In the genomic region with DNA sequence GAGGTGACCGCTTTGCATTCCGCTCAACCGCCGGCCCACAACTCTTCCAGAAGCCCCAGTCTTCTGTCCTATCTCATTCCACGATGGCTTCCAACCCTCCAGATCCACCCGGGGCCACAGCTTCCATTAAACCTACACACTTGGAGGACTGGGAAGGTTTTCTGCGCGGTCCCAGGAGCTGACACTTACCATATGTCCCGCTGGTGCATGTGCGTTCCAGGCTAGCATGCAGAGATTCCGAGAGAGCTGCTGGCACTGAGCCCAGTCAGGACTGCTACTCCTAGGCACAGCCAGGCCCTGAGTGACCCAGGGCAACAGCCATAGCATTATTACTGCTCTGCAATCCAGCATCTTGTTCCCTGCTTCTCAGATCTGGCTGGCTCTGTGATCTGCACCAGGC, we compare ENCODE assay signal across 10 mouse cellular contexts. TPM values are rescaled to one million over a fixed set of nuclear protein-coding genes. Genes with fewer than 3 reads are reported as not detected.
DNase-seq lines count a peak whose midpoint lies in the region; ATAC-seq and TF ChIP-seq lines count a peak whose summit lies in the region.
"Had no signal": no experiment of that assay in that cellular context is flagged by ENCODE, and none has a peak within 500 bp of the region (broad histone marks: within the 10 kb centered on the region; RNA-seq: fewer than 3 reads in every experiment).

No protein-coding gene starts in this region.

- in situ Hi-C loops in ES-E14 (cut with MboI; ENCODE audit: low sequenced_read_pairs in 2 of 2, unreplicated experiment in 2 of 2): no loop called here

- H3K4me2 ChIP-seq in hindbrain, embryonic 14.5 days (replicated peaks): no peak overlapping the region
- H3K4me2 ChIP-seq in hindbrain, embryonic 11.5 days (replicated peaks; ENCODE audit: low read depth, low read length): no peak overlapping the region
- H3K4me2 ChIP-seq in neural tube, embryonic 15.5 days: no peak overlapping the region

- 72% methylated on average over 11 of the region's 11 CpGs for WGBS in hindbrain, embryonic 14.5 days
- WGBS in hindbrain, embryonic 11.5 days: 84% methylated on average over 11 of the region's 11 CpGs
- WGBS in neural tube, embryonic 15.5 days: 73% methylated on average over 11 of the region's 11 CpGs

- 0 out of 2 replicates have a peak, but pooled peaks cover 5% of the 10 kb centered on the region for H3K4me1 ChIP-seq in hindbrain, embryonic 14.5 days (replicated peaks; ENCODE audit: control insufficient read depth, insufficient read depth, low read length)
- H3K4me1 ChIP-seq in hindbrain, embryonic 11.5 days (replicated peaks; ENCODE audit: control insufficient read depth, insufficient read depth, low read length): 0 out of 2 replicates have a peak, but pooled peaks cover 3% of the 10 kb centered on the region
- H3K4me1 ChIP-seq in ES-E14 (ENCODE audit: control insufficient read depth in 2 of 2, insufficient read depth in 2 of 2, low read length in 2 of 2, poor library complexity in 1 of 2): peaks cover 0 to 5% of the 10 kb centered on the region in 2 experiments; a peak in 1 of 4 replicates
- peaks cover 7% of the 10 kb centered on the region for H3K4me1 ChIP-seq in neural tube, embryonic 15.5 days

- H3K27me3 ChIP-seq in hindbrain, embryonic 14.5 days (ENCODE audit: control insufficient read depth, insufficient read depth, low read length): no peaks in the 10 kb centered on the region
- H3K27me3 ChIP-seq in hindbrain, embryonic 11.5 days (ENCODE audit: control insufficient read depth, insufficient read depth, low read length): no peaks in the 10 kb centered on the region
- no peaks in the 10 kb centered on the region for H3K27me3 ChIP-seq in neural tube, embryonic 15.5 days (replicated peaks)

- ATAC-seq in hindbrain, embryonic 14.5 days (ENCODE audit: low FRiP score): no peak
- ATAC-seq in hindbrain, embryonic 11.5 days (ENCODE audit: low FRiP score): no peak
- ATAC-seq in neural tube, embryonic 15.5 days (ENCODE audit: low FRiP score): no peak

- no peaks in the 10 kb centered on the region for H3K9me3 ChIP-seq in hindbrain, embryonic 14.5 days (ENCODE audit: control insufficient read depth, low read length)
- H3K9me3 ChIP-seq in hindbrain, embryonic 11.5 days (ENCODE audit: control insufficient read depth, low read length): no peaks in the 10 kb centered on the region
- H3K9me3 ChIP-seq in ES-E14 (ENCODE audit: control insufficient read depth, insufficient read depth, low read depth, low read length): no peaks in the 10 kb centered on the region
- H3K9me3 ChIP-seq in neural tube, embryonic 15.5 days (replicated peaks): no peaks in the 10 kb centered on the region

- DNase-seq in hindbrain, embryonic 14.5 days (ENCODE audit: low spot score): no peak
- DNase-seq in hindbrain, embryonic 11.5 days (ENCODE audit: low spot score): no peak
- DNase-seq in ES-E14 (ENCODE audit: low read depth, low spot score) (no peak), liver (peak; percentile 36)
- DNase-seq in cerebellum, adult 8-10 months: peak; percentile 66
- no peak for DNase-seq in yolk sac, embryonic 10.5 days (ENCODE audit: low spot score)
- DNase-seq in layer of hippocampus, adult 11-12 months (ENCODE audit: low spot score): no peak

- no peak overlapping the region for H3K4me3 ChIP-seq in hindbrain, embryonic 14.5 days (replicated peaks; ENCODE audit: low read length)
- no peak overlapping the region for H3K4me3 ChIP-seq in hindbrain, embryonic 11.5 days (ENCODE audit: low read depth, low read length)
- H3K4me3 ChIP-seq in ES-E14 (ENCODE audit: insufficient read depth in 1 of 2, low read depth in 1 of 2, low read length in 2 of 2, poor library complexity in 1 of 2, severe bottlenecking in 1 of 2): peak overlapping the region; percentile 23 to 30; a peak in 2 of 4 replicates
- no peak overlapping the region for H3K4me3 ChIP-seq in neural tube, embryonic 15.5 days (replicated peaks)

- peaks cover 5% of the 10 kb centered on the region; the same call in 1 of the 2 replicates for H3K36me3 ChIP-seq in hindbrain, embryonic 14.5 days (replicated peaks; ENCODE audit: control insufficient read depth, insufficient read depth)
- no peaks in the 10 kb centered on the region for H3K36me3 ChIP-seq in hindbrain, embryonic 11.5 days (ENCODE audit: control insufficient read depth, insufficient read depth, low read length)
- H3K36me3 ChIP-seq in ES-E14 (ENCODE audit: control insufficient read depth, insufficient read depth, low read length, poor library complexity, severe bottlenecking): no peaks in the 10 kb centered on the region
- H3K36me3 ChIP-seq in neural tube, embryonic 15.5 days: peaks cover 7% of the 10 kb centered on the region; the same call in 1 of the 2 replicates

- H3K27ac ChIP-seq in hindbrain, embryonic 14.5 days: 0 out of 2 replicates have a peak overlapping the region, but pooled peaks have one; percentile 24
- no peak overlapping the region for H3K27ac ChIP-seq in hindbrain, embryonic 11.5 days (ENCODE audit: low read depth, low read length)
- no peak overlapping the region for H3K27ac ChIP-seq in ES-E14 (ENCODE audit: insufficient read depth, low read depth, low read length, poor library complexity, severe bottlenecking)
- no peak overlapping the region for H3K27ac ChIP-seq in neural tube, embryonic 15.5 days (replicated peaks)

- H3K9ac ChIP-seq in hindbrain, embryonic 14.5 days: no peak overlapping the region
- H3K9ac ChIP-seq in hindbrain, embryonic 11.5 days (ENCODE audit: low read depth, low read length): no peak overlapping the region
- H3K9ac ChIP-seq in ES-E14 (ENCODE audit: insufficient read depth, low read depth, low read length, poor library complexity, severe bottlenecking): peak overlapping the region; percentile 27
- no peak overlapping the region for H3K9ac ChIP-seq in neural tube, embryonic 15.5 days (replicated peaks)

TF ChIP-seq in ES-E14, 5 proteins besides CTCF, POLR2A, EP300 and RAD21:
- no peak for TF ChIP-seq ZNF384 (IDR thresholded peaks at IDR 0.05; ENCODE audit: low read depth, low read length)
- TF ChIP-seq CHD2 (IDR thresholded peaks at IDR 0.05; ENCODE audit: low read depth, low read length): no peak
- no peak for TF ChIP-seq HCFC1 (IDR thresholded peaks at IDR 0.05; ENCODE audit: borderline replicate concordance, insufficient read depth, low read length)
- no peak for TF ChIP-seq ZC3H11A (IDR thresholded peaks at IDR 0.05; ENCODE audit: borderline replicate concordance, low read depth, low read length)
- no peak for TF ChIP-seq MAFK (IDR thresholded peaks at IDR 0.05; ENCODE audit: insufficient read depth, low read depth, low read length)

RNA-seq across cellular contexts. Expression of gene Il23a, which starts 0.9 kb away (rescaled TPM):
- 0.25 and 0.28 TPM in 2 replicates for polyA plus RNA-seq in hindbrain, embryonic 14.5 days (2014; fragmentation: Nextera tagmentation; extraction: Ambion mirVana)
- 0.28 TPM in 1 of 2 replicates, not detected in the other for polyA plus RNA-seq in hindbrain, embryonic 11.5 days (2014; fragmentation: Nextera tagmentation; extraction: Ambion mirVana)
- 4.1 and 6.1 TPM in 2 replicates for total RNA-seq in ES-E14 (2012; rRNA removed)
- 0.32 and 0.37 TPM in 2 replicates for polyA plus RNA-seq in neural tube, embryonic 15.5 days (2015; fragmentation: Nextera tagmentation; extraction: Ambion mirVana)
- polyA plus RNA-seq: embryonic facial prominence, embryonic 11.5 days; neural tube, embryonic 11.5 days had no signal

RNA-seq across cellular contexts. Expression of gene Pan2, which starts 5.5 kb away (rescaled TPM):
- 17.7 and 19.2 TPM in 2 replicates for polyA plus RNA-seq in hindbrain, embryonic 14.5 days (2014; fragmentation: Nextera tagmentation; extraction: Ambion mirVana)
- polyA plus RNA-seq in hindbrain, embryonic 11.5 days (2014; fragmentation: Nextera tagmentation; extraction: Ambion mirVana): 30.5 and 31.2 TPM in 2 replicates
- 21.9 and 25.4 TPM in 2 replicates for total RNA-seq in ES-E14 (2012; rRNA removed)
- 17.4 and 20.7 TPM in 2 replicates for polyA plus RNA-seq in neural tube, embryonic 15.5 days (2015; fragmentation: Nextera tagmentation; extraction: Ambion mirVana)

RNA-seq across cellular contexts. Expression of gene Cnpy2, which starts 24.6 kb away (rescaled TPM):
- polyA plus RNA-seq in hindbrain, embryonic 14.5 days (2014; fragmentation: Nextera tagmentation; extraction: Ambion mirVana): 187 and 215 TPM in 2 replicates
- polyA plus RNA-seq in hindbrain, embryonic 11.5 days (2014; fragmentation: Nextera tagmentation; extraction: Ambion mirVana): 229 and 245 TPM in 2 replicates
- 218 and 257 TPM in 2 replicates for total RNA-seq in ES-E14 (2012; rRNA removed)
- polyA plus RNA-seq in neural tube, embryonic 15.5 days (2015; fragmentation: Nextera tagmentation; extraction: Ambion mirVana): 201 and 221 TPM in 2 replicates

RNA-seq across cellular contexts. Expression of gene Stat2, which starts 27.3 kb away (rescaled TPM):
- 20.4 and 20.5 TPM in 2 replicates for polyA plus RNA-seq in hindbrain, embryonic 14.5 days (2014; fragmentation: Nextera tagmentation; extraction: Ambion mirVana)
- 15.4 and 17.3 TPM in 2 replicates for polyA plus RNA-seq in hindbrain, embryonic 11.5 days (2014; fragmentation: Nextera tagmentation; extraction: Ambion mirVana)
- 10.6 and 22.7 TPM in 2 replicates for total RNA-seq in ES-E14 (2012; rRNA removed)
- polyA plus RNA-seq in neural tube, embryonic 15.5 days (2015; fragmentation: Nextera tagmentation; extraction: Ambion mirVana): 18.9 and 24.5 TPM in 2 replicates

RNA-seq across cellular contexts. Expression of gene Apof, which starts 29.2 kb away (rescaled TPM):
- not detected in 2 replicates for polyA plus RNA-seq in hindbrain, embryonic 14.5 days (2014; fragmentation: Nextera tagmentation; extraction: Ambion mirVana)
- polyA plus RNA-seq in hindbrain, embryonic 11.5 days (2014; fragmentation: Nextera tagmentation; extraction: Ambion mirVana): not detected in 2 replicates
- 1.4 and 2.1 TPM in 2 replicates for total RNA-seq in ES-E14 (2012; rRNA removed)
- polyA plus RNA-seq in neural tube, embryonic 15.5 days (2015; fragmentation: Nextera tagmentation; extraction: Ambion mirVana): 0.19 TPM in 1 of 2 replicates, not detected in the other
- polyA plus RNA-seq: embryonic facial prominence, embryonic 11.5 days; neural tube, embryonic 11.5 days had no signal

Comparison
In these comparisons a context has a peak if more than half of its experiments do, and no peak if none do; other contexts are left out.
1. DNase-seq: peak in cerebellum, adult 8-10 months (single experiment) and liver (single experiment); none in hindbrain, embryonic 14.5 days (single experiment), hindbrain, embryonic 11.5 days (single experiment), ES-E14 (single experiment), yolk sac, embryonic 10.5 days (single experiment) and layer of hippocampus, adult 11-12 months (single experiment).
2. H3K4me3 ChIP-seq: peak in ES-E14 (2 of 2); none in hindbrain, embryonic 14.5 days (single experiment), hindbrain, embryonic 11.5 days (single experiment) and neural tube, embryonic 15.5 days (single experiment).